Mouse (Mus musculus) cerebellum, adult 18-20 months (tissue): Measurements from ENCODE around the gene Yars.

Source experiments
- DNase-seq, 2 experiments: peaks; one replicate each; pipeline ENCODE4 v3.0.0; 2021

Yars gene

GRCm38 (mm10) chr4:129254571-129254970, 65.0 kb downstream of the Yars start:
- no peak for DNase-seq

- no peak for DNase-seq
Observed at GRCm38 (mm10) chr4:129256450-129257380, 67.2 kb downstream of the Yars start.

- no peak for DNase-seq
Observed at GRCm38 (mm10) chr4:129259101-129259500, 69.5 kb downstream of the Yars start.

GRCm38 (mm10) chr4:129260678-129261077, 71.1 kb downstream of the Yars start:
- DNase-seq, result no peak

GRCm38 (mm10) chr4:129261196-129261595, 71.6 kb downstream of the Yars start, which contains the start of gene C77080:
TSS of gene C77080 (minus strand) at chr4:129261404.
- DNase-seq, result no peak

- peak; percentile 66 to 70 for DNase-seq
Observed at GRCm38 (mm10) chr4:129263225-129264021, 73.9 kb downstream of the Yars start.

GRCm38 (mm10) chr4:129266191-129266590, 76.6 kb downstream of the Yars start:
- no peak for DNase-seq

- DNase-seq, result no peak
Observed at GRCm38 (mm10) chr4:129266821-129267220, 77.3 kb downstream of the Yars start.

- DNase-seq, result no peak
Observed at GRCm38 (mm10) chr4:129268698-129269097, 79.1 kb downstream of the Yars start.
